In genomic region chr13:42050160-42050559, GRCm38 (mm10) we compare ENCODE assay signal across 8 mouse cellular contexts. TPM values are rescaled to one million over a fixed set of nuclear protein-coding genes. Genes with fewer than 3 reads are reported as not detected.
DNase-seq lines count a peak whose midpoint lies in the region; ATAC-seq and TF ChIP-seq lines count a peak whose summit lies in the region.

No protein-coding gene starts in this region.

- peak overlapping the region; percentile 83 for H3K4me2 ChIP-seq in heart, embryonic 15.5 days
- peak overlapping the region; percentile 98; the same call in 1 of the 2 replicates for H3K4me2 ChIP-seq in CH12.LX (ENCODE audit: insufficient read depth, low read depth, poor library complexity, severe bottlenecking)
- H3K4me2 ChIP-seq in forebrain, embryonic 12.5 days: peak overlapping the region; percentile 76
- H3K4me2 ChIP-seq in liver, embryonic 13.5 days: peak overlapping the region; percentile 97

- in situ Hi-C loops in CH12.LX (cut with MboI; ENCODE audit: low pct_ligation_motif_present, low pct_unique_long_range_greater_than_20kb, low sequenced_read_pairs): loop anchor here (10.0 kb wide), 1 partner anchor 95 kb away; no protein-coding TSS in a partner anchor

- no peak for ATAC-seq in heart, embryonic 15.5 days (replicated peaks; ENCODE audit: insufficient number of reproducible peaks, insufficient read depth, low FRiP score, low read depth)
- no peak for ATAC-seq in forebrain, embryonic 12.5 days (ENCODE audit: low FRiP score)
- no peak for ATAC-seq in liver, embryonic 13.5 days (ENCODE audit: low read depth)

- no peak for DNase-seq in heart, postnatal 36 days
- DNase-seq in CH12.LX (ENCODE audit: extremely low read depth): peak; percentile 37
- DNase-seq in liver, embryonic 13.5 days: no peak
- no peak for DNase-seq in adrenal gland, postnatal 14 days
- no peak for DNase-seq in left cerebral cortex, postnatal 4 days
- DNase-seq in right cerebral cortex, adult 2 months (ENCODE audit: low spot score in 2 of 2): no peak

- H3K4me1 ChIP-seq in heart, embryonic 15.5 days (replicated peaks): peaks cover 25% of the 10 kb centered on the region
- H3K4me1 ChIP-seq in CH12.LX (ENCODE audit: control insufficient read depth in 1 of 2, insufficient read depth in 2 of 2): peaks cover 8 to 23% of the 10 kb centered on the region in 2 experiments
- H3K4me1 ChIP-seq in forebrain, embryonic 12.5 days: peaks cover 26% of the 10 kb centered on the region
- H3K4me1 ChIP-seq in liver, embryonic 13.5 days (replicated peaks): peaks cover 38% of the 10 kb centered on the region

- H3K9ac ChIP-seq in heart, embryonic 15.5 days: peak overlapping the region; percentile 73; the same call in 1 of the 2 replicates
- peak overlapping the region; percentile 94 for H3K9ac ChIP-seq in CH12.LX (ENCODE audit: insufficient read depth, low read depth)
- H3K9ac ChIP-seq in forebrain, embryonic 12.5 days: peak overlapping the region; percentile 79; the same call in 1 of the 2 replicates
- H3K9ac ChIP-seq in liver, embryonic 13.5 days: peak overlapping the region; percentile 83; the same call in 1 of the 2 replicates

- H3K79me2 ChIP-seq in CH12.LX (replicated peaks; ENCODE audit: control insufficient read depth, extremely low read depth, insufficient read depth, poor library complexity, severe bottlenecking): peaks cover 26% of the 10 kb centered on the region

- 4% methylated on average over 3 of the region's 3 CpGs for WGBS in heart, embryonic 15.5 days
- 9% methylated on average over 3 of the region's 3 CpGs for whole genome bisulfite sequencing in forebrain, embryonic 12.5 days
- under 1% methylated on average over 3 of the region's 3 CpGs for WGBS in liver, embryonic 13.5 days (ENCODE audit: insufficient replicate concordance)

- TF ChIP-seq CTCF in CH12.LX (conservative IDR thresholded peaks at IDR 0.05 in 1 of 2, IDR thresholded peaks at IDR 0.05 in 1 of 2; ENCODE audit: low read depth in 2 of 2, low read length in 2 of 2): no peak

- H3K27me3 ChIP-seq in heart, embryonic 15.5 days: no peaks in the 10 kb centered on the region
- H3K27me3 ChIP-seq in CH12.LX (replicated peaks): no peaks in the 10 kb centered on the region
- peaks cover 5% of the 10 kb centered on the region; the same call in 1 of the 2 replicates for H3K27me3 ChIP-seq in forebrain, embryonic 12.5 days
- no peaks in the 10 kb centered on the region for H3K27me3 ChIP-seq in liver, embryonic 13.5 days

- peak; percentile 28; the same call in 1 of the 2 replicates for TF ChIP-seq EP300 in CH12.LX (IDR thresholded peaks at IDR 0.05; ENCODE audit: low read length)

- H3K9me3 ChIP-seq in heart, embryonic 15.5 days (replicated peaks): no peaks in the 10 kb centered on the region
- H3K9me3 ChIP-seq in CH12.LX (replicated peaks; ENCODE audit: low read length): no peaks in the 10 kb centered on the region
- H3K9me3 ChIP-seq in forebrain, embryonic 12.5 days: no peaks in the 10 kb centered on the region
- no peaks in the 10 kb centered on the region for H3K9me3 ChIP-seq in liver, embryonic 13.5 days (replicated peaks)

- H3K36me3 ChIP-seq in heart, embryonic 15.5 days: no peaks in the 10 kb centered on the region
- peaks cover 7 to 8% of the 10 kb centered on the region in 2 experiments for H3K36me3 ChIP-seq in CH12.LX (replicated peaks in 1 of 2; ENCODE audit: control insufficient read depth in 1 of 2, insufficient read depth in 1 of 2, low read length in 1 of 2)
- H3K36me3 ChIP-seq in forebrain, embryonic 12.5 days (replicated peaks): no peaks in the 10 kb centered on the region
- no peaks in the 10 kb centered on the region for H3K36me3 ChIP-seq in liver, embryonic 13.5 days

- H3K4me3 ChIP-seq in heart, embryonic 15.5 days: peak overlapping the region; percentile 97
- H3K4me3 ChIP-seq in CH12.LX (replicated peaks in 1 of 3; ENCODE audit: low read depth in 2 of 3, low read length in 2 of 3, poor library complexity in 1 of 3): peak overlapping the region; percentile 61 to 93 (median 77)
- peak overlapping the region; percentile 63 for H3K4me3 ChIP-seq in forebrain, embryonic 12.5 days (replicated peaks)
- H3K4me3 ChIP-seq in liver, embryonic 13.5 days (replicated peaks): peak overlapping the region; percentile 92

- no peak for TF ChIP-seq RAD21 in CH12.LX (IDR thresholded peaks at IDR 0.05; ENCODE audit: low read depth, low read length)

- 0 out of 2 replicates have a peak, but pooled peaks have one; percentile 0 for TF ChIP-seq POLR2A in CH12.LX (IDR thresholded peaks at IDR 0.05; ENCODE audit: low read depth, low read length)

- peak overlapping the region; percentile 88 for H3K27ac ChIP-seq in heart, embryonic 15.5 days
- H3K27ac ChIP-seq in CH12.LX (ENCODE audit: insufficient read depth, low read depth): no peak overlapping the region
- H3K27ac ChIP-seq in forebrain, embryonic 12.5 days: no peak overlapping the region
- H3K27ac ChIP-seq in liver, embryonic 13.5 days: no peak overlapping the region

- dilution Hi-C loops in CH12.LX (cut with MboI; ENCODE audit: extremely low pct_ligation_motif_present, extremely low pct_unique_long_range_greater_than_20kb, low sequenced_read_pairs): no loop called here

- intact Hi-C loops in heart, postnatal 36 days (cut with DNase I): loop anchor here (5.0 kb wide), 4 partner anchors 52 to 303 kb away; partner anchors contain the start of gene Edn1
- intact Hi-C loops in left cerebral cortex, postnatal 4 days (cut with DNase I): loop anchor here (5.0 to 10.0 kb wide), 2 partner anchors 305 to 343 kb away; no protein-coding TSS in a partner anchor

TF ChIP-seq in CH12.LX, 34 proteins besides CTCF, POLR2A, EP300 and RAD21:
- TF ChIP-seq USF2 (conservative IDR thresholded peaks at IDR 0.05; ENCODE audit: low read depth, low read length) (no peak), CHD1 (IDR thresholded peaks at IDR 0.05; ENCODE audit: low read depth, low read length) (peak; percentile 94; the same call in 1 of the 2 replicates), ZC3H11A (IDR thresholded peaks at IDR 0.05; ENCODE audit: low read depth, low read length) (no peak), CHD2 (IDR thresholded peaks at IDR 0.05; ENCODE audit: low read length) (0 out of 2 replicates have a peak, but pooled peaks have one; percentile 26)

RNA-seq across cellular contexts. Expression of gene Hivep1, which starts 1.7 kb away (rescaled TPM):
- 5.0 and 7.6 TPM in 2 replicates for polyA plus RNA-seq in heart, embryonic 15.5 days (2015; fragmentation: Nextera tagmentation; extraction: Ambion mirVana)
- 10 to 100 TPM; 25.6 to 27.4 TPM for total RNA-seq in heart, postnatal 36 days (2021)
- total RNA-seq in CH12.LX (2012; rRNA removed): 18.5 and 24.9 TPM in 2 replicates
- 7.0 and 7.5 TPM in 2 replicates for total RNA-seq in CH12.LX (2014; rRNA removed)
- 46.4 and 53.3 TPM in 2 replicates for polyA plus RNA-seq in CH12.LX (2012; ENCODE audit: insufficient read length, low read depth)
- 17.4 and 22.1 TPM in 2 replicates for polyA plus RNA-seq in forebrain, embryonic 12.5 days (2016; fragmentation: Nextera tagmentation; extraction: Ambion mirVana)
- 2.4 and 3.3 TPM in 2 replicates for polyA plus RNA-seq in liver, embryonic 13.5 days (2015; fragmentation: Nextera tagmentation; extraction: Ambion mirVana)
- 27.1 and 29.1 TPM in 2 replicates for total RNA-seq in adrenal gland, postnatal 14 days (2021)
- total RNA-seq in left cerebral cortex, postnatal 4 days (2021): 10 to 100 TPM; 84.3 to 84.9 TPM
